Mouse (Mus musculus) lung, adult 2 months (tissue): ENCODE measurements around the gene Gm17622.

ENCODE experiments used
- CTCF ChIP-seq: fragments of 200-500 bp; IDR thresholded peaks from 2 replicates; pipeline ENCODE4 v1.5.1; 2011; ENCODE audit warnings: mild to moderate bottlenecking, low read length, control low read depth; ENCODE audit not compliant: insufficient read depth
- POLR2A ChIP-seq: fragments of 200-500 bp; IDR thresholded peaks from 2 replicates; pipeline ENCODE4 v1.6.1; 2011; ENCODE audit warnings: low read depth, mild to moderate bottlenecking, control low read depth, low read length, borderline replicate concordance; ENCODE audit errors: extremely low read depth

DNA sequence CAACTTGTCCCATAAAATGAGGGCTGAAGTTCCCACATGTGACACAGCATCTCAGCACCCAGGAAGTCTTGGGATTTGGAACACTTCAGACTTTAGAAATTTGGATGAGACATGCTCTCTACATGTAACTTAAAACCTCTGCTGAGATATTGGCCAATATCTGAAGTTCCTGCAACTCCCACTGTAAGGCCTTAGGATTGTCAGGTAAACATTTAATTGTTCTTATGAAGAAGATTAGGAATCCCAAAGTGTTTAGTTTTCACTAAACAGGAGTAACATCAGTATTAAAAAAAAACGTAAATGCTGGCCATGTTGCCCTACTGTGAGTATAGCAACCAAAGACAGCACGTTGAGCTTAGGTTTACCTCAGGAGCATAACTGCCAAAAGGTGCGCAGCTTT, at the start of gene Gm17622:
- TF ChIP-seq CTCF (no peak), POLR2A (no peak)
